Mouse (Mus musculus) adrenal gland, postnatal 10 days (tissue): ENCODE results near the gene Mtmr3. TPM values are rescaled to one million over a fixed set of nuclear protein-coding genes. Genes with fewer than 3 reads are reported as not detected.

Experiments used
- DNase-seq: peaks from one replicate; pipeline ENCODE4 v3.0.0; 2021; ENCODE audit warnings: mixed read lengths
- long read RNA-seq, 2 experiments: library from polyadenylated mRNA; stranded (forward); transcript quantifications; one replicate each; pipeline ENCODE4 v2.0.0; 2021
- total RNA-seq, 2 experiments: library from RNA; stranded (reverse); gene quantifications; 2 replicates each; pipeline ENCODE4 v1.2.3; 2021

Gene Mtmr3
- total RNA-seq, result 10 to 100 TPM; 46.9 to 56.3 TPM
- long read RNA-seq, experiment 1, full-length matches to known transcripts, result 3 of 27 reads
- long read RNA-seq, experiment 1, partial matches to known transcripts, result 4 of 27 reads
- long read RNA-seq, experiment 1, other reads (novel, unspliced or antisense), result 20 of 27 reads
- long read RNA-seq, experiment 2, full-length matches to known transcripts, result 5 of 24 reads
- long read RNA-seq, experiment 2, partial matches to known transcripts, result 7 of 24 reads
- long read RNA-seq, experiment 2, other reads (novel, unspliced or antisense), result 12 of 24 reads

GRCm38 (mm10) chr11:4594608-4595500, at the start of gene Mtmr3:
Mtmr3 (minus strand) TSS chr11:4594863.
- peak; percentile 98 for DNase-seq

GRCm38 (mm10) chr11:4643722-4644121, 49.1 kb upstream of the Mtmr3 start:
- DNase-seq, result no peak

GRCm38 (mm10) chr11:4641185-4641584, 46.5 kb upstream of the Mtmr3 start:
- DNase-seq, result no peak

DNA sequence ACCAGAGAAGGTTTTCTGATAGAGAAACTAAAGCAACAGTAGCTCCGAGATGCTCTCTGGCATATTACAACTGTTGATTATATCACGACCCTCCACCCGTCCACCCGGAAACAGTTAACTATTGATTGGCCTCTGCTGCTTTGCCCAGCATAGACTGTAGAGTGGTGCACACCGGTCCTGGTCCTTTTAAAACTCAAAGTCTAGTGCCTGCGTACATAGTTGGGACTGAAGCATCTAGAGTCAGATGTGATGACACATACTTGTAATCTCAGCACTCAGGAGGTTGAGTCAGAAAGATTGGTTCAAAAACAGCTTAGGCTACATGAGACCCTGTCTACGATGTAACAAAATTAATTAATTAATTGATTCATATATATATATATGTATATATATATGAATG, 43.6 kb upstream of the Mtmr3 start:
- peak; percentile 13 for DNase-seq

DNA sequence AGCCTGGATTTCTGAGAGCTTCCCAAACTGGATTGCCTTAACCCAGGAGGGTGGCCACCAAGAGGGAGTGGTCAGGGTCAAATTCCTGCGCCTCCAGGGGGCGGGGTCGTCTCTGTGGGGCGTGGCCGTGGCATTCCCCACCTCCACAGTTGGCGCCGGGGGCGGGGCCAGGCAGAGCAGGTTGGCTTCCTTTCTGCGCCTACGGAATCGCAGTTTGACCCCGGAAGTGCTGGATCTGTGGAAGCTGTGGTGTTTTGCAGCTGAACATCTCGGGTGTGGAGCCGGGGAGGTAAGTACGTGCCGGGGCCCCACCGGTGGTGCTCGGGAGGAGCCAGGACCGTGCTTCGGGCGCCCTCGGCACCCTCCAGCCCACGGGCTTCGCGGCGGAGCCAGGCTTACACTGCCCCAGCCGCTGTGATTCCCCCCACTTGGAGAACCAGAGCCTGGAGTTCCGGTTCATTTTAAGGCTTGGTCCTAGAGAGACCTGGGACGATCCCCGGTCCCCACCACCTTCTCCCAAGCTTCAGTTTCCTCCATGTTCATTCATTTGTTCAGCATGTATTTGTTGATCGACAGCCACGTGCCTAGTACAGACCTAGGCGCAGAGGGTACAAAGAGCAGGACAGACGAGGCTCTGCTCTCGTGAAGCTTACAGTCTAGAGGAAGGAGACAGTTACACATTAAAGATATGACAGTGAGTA, 43.0 kb upstream of the Mtmr3 start, which contains the start of gene Ascc2:
Ascc2 (plus strand) TSS at position 214 of the 701 bp plus-strand sequence.
- peak; percentile 99 for DNase-seq

- DNase-seq, result no peak
Observed at GRCm38 (mm10) chr11:4636782-4637342, 42.2 kb upstream of the Mtmr3 start.

- DNase-seq, result no peak
Observed at GRCm38 (mm10) chr11:4634395-4634794, 39.7 kb upstream of the Mtmr3 start.

- peak; percentile 34 for DNase-seq
Observed at GRCm38 (mm10) chr11:4633420-4633819, 38.8 kb upstream of the Mtmr3 start.

DNA sequence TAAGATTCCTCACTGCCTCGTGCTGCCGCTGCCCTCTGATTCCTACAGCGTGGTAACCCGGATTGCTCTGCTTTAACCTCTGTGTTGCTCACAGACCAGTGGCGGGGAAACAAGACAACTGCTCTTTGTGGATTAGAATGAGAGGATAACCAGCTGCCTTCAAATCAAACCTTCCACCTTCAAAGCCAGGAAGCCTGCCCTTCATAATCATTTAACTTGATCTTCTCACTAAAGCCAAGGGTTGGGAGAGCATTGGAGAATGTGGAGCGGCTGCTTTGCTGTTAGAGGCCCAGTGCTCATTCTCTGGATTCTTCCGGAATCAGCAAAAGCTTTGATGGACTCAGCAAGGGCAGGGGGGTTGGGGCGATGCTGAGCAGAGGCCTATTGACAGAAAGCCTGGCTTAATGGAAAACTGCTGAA, 35.2 kb upstream of the Mtmr3 start:
- no peak for DNase-seq

DNA sequence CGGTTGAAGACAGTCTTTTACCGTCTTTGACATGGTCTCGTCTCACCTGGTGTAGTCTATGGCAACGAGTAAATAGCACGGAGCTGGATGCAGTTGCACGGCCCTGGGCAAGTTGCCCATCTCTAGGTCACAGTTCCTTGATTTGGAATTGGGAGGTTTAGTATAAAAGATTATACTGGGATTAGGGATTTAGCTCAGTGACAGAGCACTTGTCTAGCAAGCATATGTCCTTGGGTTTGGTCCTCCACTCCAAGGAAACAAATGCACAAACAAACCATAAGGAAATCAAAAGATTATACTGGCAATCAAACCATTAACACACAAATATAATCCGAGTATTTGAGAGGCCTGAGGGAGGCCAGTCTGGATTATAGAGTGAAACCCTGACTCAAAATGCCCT, 33.0 kb upstream of the Mtmr3 start:
- DNase-seq, result no peak

GRCm38 (mm10) chr11:4625931-4626330, 31.3 kb upstream of the Mtmr3 start:
- DNase-seq, result no peak

GRCm38 (mm10) chr11:4622997-4623396, 28.3 kb upstream of the Mtmr3 start:
- no peak for DNase-seq

GRCm38 (mm10) chr11:4622442-4622986, 27.9 kb upstream of the Mtmr3 start:
- DNase-seq, result no peak

GRCm38 (mm10) chr11:4621866-4622265, 27.2 kb upstream of the Mtmr3 start:
- peak; percentile 30 for DNase-seq

DNA sequence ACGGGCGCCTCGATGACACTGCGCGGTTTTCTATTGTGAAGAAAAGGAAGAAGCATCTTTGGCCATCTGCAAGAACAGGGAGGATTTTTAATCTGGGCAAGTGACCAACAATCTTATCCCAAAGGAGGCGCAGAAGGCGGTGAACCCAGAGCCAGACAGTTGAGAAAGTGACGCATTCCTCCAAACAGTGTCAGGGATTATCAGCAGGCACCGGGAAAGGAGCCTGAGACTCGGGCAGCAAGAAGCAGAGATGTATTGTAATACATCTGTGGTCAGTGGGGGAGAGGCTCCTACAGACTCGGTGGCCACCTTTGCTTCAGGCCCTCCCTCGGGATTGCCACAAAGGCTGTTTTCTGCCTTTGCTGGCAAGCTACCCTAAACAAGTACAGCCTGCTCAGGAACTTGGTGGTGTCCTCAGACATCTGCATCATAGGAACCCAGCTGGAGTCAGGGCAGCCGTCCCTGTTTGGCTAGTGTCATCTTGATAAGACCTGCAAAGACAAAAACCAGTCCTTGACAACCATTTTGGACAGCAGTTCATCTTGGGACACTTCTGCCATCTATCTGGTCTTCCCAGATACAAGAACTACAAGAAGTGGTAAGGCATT, 25.9 kb upstream of the Mtmr3 start:
- peak; percentile 31 for DNase-seq

GRCm38 (mm10) chr11:4620017-4620485, 25.4 kb upstream of the Mtmr3 start, which contains the start of gene Gm11032:
Gm11032 (plus strand) TSS chr11:4620067.
- DNase-seq, result no peak

DNA sequence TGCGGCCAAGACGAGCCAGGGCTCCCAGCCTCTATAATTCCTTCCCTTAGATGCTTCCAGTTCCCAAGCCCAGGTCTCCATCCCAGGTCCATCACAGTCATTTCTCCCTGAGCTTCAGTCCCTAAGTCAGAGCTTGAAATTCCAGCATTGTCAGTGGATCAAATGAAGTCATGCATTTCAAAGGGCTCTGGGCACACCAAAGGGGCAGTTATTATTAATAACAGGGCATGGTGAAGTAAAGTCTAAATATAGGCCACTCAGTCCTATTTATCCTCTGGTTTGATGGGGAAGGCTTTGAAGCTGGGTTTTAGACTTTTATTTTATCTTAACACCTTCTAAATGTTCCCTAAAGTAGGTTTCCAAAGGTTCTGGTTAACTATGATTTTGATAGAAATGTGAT, 17.2 kb upstream of the Mtmr3 start:
- DNase-seq, result no peak

DNA sequence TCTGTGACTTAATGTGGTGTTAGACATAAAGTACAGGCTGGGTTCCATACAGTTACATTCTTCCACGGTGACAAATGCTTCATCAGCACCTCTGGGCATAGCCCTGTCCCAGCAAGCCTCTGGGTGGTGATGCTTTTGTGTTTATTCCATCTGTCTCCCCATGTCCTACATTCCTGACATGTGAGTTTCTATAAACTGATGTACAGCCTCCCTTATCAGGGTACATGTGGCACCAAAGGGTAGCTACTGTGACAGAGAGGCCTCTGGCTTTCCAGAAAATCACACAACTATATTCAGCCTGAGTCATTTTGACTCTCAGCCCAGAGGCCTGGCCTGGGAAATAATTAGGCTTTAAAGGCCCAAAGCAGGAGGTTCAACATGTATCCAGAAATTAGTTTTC, 11.9 kb upstream of the Mtmr3 start:
- DNase-seq, result no peak

GRCm38 (mm10) chr11:4605414-4605813, 10.8 kb upstream of the Mtmr3 start:
- DNase-seq, result no peak

- DNase-seq, result no peak
Observed at GRCm38 (mm10) chr11:4604441-4604840, 9.8 kb upstream of the Mtmr3 start.

GRCm38 (mm10) chr11:4602691-4603441, 8.2 kb upstream of the Mtmr3 start:
- DNase-seq, result peak; percentile 56
